Mouse (Mus musculus): ENCODE measurements around the gene Cry2.
"Not testable (repeated sequence)": the region's sequence is repeated elsewhere in the genome, so short reads cannot be mapped to it uniquely, and the experiment has no call there.

Gene Cry2

DNA sequence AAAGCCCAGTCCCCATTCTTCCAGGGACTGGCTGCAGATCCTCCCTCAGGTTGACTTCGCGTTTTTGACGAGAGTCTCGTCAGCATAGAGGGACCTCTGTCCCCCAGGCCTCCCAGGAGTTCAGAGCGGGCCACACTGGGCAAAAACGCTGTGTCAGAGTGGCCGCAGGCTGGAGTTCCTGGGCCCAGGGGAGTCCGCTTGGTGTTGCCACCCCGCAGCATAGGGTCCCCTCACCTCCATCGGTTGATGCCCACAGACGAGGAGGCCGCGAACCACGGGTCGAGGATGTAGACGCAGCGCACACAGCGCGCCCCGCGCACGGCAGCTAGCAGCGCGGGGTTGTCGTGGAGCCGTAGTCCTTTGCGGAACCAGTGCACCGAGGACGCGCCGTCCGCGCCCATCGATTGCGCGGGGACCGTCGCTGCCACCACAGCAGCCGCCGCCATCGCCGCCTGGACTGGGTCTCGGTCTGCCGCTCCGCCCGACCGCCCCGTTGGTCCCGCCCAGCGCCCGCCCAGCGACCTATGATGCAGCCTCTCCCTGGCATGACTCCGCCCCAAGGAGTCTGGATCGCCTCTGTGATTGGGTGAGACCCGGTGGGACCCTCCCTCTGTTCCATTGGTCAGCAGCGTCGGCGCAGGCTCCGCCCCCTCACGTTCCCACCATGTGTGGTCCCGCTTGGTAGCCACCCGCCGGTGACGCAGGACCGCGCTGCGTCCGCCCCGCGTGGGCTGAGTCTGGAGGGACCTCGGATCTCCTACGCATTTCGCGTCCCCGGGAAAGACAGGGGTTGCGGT lies at the start of gene Cry2:
Gene Cry2, minus strand, starts transcription at position 466 of the 797 bp plus-strand sequence.
- peak; percentile 99 for DNase-seq (ENCODE audit: low read depth)

DNA sequence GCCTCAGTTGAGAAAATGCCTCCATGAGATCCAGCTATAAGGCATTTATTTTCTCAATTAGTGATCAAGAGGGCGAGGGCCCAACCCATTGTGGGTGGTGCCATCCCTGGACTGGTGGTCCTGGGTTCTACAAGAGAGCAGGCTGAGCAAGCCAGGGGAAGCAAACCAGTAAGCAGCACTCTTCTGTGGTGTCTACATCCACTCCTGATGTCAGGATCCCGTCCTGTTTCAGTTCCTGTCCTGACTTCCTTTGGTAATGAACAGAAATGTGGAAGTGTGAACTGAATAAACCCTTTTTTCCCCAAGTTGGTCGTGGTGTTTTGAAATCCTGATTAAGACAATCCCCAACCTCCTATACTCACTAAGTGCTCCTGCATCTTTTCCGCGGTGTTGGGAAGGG lies 49.7 kb upstream of the Cry2 start:
- DNase-seq (ENCODE audit: low read depth) = no peak

DNA sequence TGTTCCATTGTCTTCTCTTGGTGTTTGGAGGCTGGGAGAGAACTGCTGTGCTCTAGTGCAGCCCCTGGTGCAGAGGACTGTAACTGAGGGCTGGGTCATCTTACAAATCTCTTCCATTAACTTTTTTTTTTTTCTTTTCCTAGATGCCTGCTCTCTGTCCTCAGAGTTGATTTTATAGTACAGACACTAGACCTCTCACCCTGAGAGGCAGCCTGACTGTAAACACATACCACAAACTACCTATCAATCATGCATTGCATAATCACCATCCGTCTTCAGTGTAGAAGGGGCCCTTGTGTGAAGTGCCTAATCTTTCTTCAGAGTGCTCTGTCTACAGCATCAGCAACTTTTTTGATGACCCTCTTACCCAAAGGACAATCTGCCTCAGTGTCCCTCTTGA lies 48.7 kb upstream of the Cry2 start:
- DNase-seq (ENCODE audit: low read depth) = no peak

DNA sequence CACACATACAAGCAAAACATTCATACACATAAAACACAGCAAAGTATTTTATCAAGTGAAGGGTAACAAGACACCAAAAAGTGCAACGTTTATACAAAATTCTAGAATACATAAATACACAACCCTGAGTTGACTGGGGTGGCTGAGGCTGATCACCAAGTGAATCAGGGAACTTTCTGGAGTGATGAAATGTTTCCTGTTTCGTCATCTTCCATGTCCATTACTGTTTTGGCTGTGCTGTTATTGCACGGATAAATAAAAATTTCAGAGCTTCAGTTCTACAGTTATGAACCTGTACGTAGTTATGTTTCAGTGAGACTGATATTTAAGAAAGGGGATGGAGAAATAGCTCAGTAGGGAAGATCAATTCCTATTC lies 44.5 kb upstream of the Cry2 start:
- DNase-seq (ENCODE audit: low read depth) = peak; percentile 65

DNA sequence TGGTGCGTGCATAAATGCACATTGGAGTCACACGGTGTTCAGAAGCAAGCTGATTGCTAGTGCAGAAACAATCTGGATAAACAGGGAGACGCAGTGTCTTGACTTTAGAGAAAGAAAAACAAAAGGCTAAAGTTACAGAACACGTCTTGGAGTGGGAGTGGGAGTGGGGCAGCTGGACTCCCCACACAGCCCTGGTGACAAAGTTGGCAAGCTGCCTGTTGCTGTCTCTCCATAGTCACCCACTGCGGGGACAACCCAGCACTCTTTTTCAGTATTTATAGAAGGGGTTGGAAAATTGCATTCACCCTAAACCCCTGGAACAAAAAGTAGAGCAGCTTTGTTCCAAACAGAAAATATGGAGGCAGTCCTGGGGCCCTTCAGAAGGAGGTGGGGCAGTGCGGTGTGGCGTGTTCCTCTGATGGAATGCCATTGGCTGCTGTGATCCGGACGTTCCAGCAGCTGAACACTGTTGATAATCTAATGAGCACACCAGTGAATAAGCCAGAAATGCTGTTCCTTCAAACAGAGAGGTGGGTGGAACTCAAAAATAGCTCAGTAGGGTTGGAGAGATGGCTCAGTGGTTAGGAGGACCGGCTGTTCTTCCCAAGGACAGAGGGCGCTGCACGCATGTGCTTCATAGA lies 43.9 kb upstream of the Cry2 start:
- DNase-seq (ENCODE audit: low read depth) = no peak

DNA sequence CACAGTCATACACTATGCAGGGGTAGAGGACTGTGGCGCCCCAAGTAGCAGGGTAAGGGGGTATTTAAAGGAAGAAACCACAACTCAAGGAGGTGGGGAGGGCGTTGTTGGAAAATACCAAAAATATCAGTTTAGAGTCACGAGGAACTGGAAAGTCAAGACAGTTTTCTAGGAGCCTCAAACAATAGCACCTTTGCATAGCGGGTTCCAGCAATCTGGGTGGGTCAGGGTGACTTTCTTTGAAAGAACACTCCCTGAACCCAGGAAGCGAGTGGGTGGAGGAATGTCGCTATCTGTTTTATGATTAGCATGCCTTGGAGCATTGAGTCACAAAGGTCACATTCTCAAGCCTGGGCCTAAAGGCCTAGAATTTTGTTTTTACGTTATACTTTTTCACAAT lies 42.7 kb upstream of the Cry2 start:
- not testable (repeated sequence) for DNase-seq (ENCODE audit: low read depth)

DNA sequence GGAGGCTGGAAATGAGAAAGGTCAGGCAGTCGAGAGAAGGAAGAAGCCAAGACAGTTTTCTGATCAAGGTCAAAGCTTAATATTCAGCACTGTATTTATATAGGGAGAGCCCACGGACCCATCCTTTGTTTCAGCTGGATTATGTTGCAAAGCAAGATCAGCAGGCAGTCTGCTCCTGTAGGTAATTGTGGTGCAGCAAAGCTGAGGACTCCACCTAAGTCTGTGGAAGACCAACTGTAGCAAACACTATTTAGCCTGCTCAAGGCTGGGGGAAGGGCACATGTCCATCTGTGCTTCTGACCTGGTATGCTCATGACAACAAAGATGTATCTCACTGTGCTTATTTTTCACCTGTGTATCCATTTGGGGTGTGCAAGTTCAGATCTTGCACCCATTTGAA lies 41.9 kb upstream of the Cry2 start:
- no peak for DNase-seq (ENCODE audit: low read depth)

DNA sequence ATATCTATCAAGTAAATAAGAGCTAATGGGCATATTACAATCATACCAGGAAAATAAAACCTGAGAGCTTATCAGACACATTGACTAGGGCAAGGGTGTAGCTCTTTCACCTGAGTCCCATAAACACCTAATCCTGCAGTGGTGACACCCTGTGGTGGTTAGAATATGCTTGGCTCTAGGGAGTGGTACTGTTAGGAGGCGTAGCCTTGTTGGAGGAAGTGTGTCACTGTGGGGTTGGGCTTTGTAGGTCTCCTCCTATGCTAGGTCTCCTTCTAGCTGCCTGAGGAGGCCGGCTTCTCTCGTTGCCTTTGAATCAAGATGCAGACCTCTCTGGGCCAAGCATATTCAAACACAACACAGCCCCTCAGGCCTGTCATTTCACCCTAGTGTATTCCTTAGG lies 41.1 kb upstream of the Cry2 start:
- DNase-seq (ENCODE audit: low read depth) = peak; percentile 53

DNA sequence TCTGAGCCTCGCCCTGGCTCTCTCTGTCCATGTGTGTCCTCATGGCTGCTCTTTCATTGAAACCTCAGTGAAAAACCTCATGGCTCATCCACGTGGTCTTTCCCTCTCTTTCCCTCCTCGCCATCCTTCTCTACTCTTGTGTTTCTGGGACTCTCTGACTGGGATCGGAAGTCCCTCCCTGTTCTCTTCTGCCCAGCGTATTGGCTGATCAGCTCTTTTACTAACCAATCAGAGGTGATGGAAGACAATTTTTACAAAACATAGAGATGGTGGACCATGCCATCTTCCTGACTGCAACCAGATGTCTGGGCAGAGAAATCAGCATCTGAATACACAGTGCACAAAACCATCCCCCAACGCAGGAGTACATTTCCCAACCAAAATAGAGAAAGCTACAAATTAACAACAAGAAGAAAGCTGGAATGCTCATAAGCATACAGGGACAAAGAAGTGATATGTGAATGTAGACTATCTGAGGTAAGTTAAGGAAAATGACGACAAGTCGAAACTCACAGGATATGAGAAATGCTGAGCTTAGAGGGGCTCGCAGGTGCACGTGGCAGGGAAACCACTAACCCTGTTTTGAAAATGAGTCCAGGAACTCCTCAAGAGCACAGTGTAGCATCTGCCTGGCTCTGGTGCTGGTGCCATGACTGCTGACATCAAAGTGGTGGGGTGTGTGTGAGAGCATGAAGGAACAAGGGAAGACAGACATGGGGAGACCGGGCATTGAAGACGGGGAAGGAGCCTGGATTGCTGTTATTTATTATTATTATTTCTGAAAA lies 38.2 kb upstream of the Cry2 start:
- DNase-seq (ENCODE audit: low read depth) = no peak

DNA sequence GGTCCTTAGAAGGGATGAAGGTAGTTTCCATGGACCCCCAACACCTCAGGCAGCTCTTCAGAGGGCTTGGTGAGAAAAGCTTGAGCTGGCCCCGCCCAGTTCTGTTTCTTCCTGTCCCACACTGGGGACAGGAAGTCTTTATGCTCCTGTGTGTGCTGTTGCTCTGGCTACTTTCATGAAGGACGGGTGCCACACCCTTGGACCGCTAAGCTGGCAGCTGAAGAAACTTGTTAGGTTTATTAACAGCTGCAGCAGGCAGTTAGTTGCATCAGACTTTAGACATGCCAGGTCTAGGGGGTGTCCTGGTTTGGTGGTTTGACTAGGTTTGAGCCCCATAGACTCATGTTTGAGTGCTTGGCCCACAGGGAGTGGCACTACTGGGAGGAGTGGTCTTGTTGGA lies 30.8 kb upstream of the Cry2 start:
- peak; percentile 45 for DNase-seq (ENCODE audit: low read depth)

DNA sequence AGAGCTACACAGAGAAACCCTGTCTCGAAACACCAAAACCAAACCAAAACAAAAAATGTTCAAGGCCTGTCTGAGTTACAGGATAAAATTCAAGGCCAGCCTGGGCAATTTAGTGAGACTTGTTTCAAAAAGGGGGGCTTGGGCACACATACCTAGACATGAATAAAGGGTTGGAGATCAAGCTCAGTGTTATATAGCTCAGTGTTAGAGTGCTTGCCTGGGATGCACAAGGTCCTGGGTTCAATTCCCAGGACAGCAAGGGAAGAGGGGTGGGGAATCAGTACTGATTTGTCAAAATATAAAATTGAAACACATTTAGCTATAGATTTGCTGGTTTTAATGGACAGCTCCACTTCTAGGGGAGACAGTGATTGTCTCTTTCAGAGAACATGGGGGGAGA lies 27.4 kb upstream of the Cry2 start:
- no peak for DNase-seq (ENCODE audit: low read depth)

DNA sequence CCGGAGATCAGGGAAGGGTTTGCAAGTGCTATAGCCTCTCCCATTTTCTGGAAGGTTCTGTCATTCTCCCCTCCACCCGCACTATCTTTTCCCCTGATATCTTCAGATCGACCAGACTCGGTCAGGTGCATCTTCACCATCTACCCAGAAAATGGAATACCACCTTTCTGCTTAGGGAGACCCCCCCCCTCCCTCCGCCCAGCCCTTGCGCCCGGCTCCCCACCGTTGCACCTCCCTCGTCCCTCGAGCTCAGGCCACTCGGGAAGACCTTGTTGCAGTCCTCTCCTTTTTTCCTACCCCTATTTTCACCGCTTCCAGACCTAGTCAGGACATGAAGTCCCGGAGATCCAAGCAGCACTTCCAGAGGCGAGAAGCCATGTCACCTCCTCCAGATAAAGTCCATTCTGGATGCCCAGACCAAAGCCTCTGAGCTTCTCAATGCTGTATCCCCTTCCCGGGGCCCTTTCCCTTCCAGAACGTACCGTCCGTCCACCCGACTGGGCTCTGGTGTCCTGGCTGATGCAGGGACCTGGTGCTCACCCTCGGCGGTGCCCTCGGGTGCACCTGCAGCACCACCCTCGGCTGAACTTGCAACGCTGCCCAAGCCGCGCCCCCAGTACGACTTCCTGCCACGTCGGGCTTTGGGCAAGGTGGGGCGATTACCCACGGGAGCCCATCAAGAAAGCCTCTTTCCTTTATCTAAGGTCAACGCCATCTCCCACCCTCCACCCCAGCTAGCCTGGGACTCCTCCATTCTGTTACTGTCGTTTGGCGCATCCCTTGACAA lies 26.3 kb upstream of the Cry2 start, which contains the start of gene Slc35c1:
Gene Slc35c1, minus strand, starts transcription at position 618 of the 787 bp plus-strand sequence.
- DNase-seq (ENCODE audit: low read depth) = peak; percentile 33

DNA sequence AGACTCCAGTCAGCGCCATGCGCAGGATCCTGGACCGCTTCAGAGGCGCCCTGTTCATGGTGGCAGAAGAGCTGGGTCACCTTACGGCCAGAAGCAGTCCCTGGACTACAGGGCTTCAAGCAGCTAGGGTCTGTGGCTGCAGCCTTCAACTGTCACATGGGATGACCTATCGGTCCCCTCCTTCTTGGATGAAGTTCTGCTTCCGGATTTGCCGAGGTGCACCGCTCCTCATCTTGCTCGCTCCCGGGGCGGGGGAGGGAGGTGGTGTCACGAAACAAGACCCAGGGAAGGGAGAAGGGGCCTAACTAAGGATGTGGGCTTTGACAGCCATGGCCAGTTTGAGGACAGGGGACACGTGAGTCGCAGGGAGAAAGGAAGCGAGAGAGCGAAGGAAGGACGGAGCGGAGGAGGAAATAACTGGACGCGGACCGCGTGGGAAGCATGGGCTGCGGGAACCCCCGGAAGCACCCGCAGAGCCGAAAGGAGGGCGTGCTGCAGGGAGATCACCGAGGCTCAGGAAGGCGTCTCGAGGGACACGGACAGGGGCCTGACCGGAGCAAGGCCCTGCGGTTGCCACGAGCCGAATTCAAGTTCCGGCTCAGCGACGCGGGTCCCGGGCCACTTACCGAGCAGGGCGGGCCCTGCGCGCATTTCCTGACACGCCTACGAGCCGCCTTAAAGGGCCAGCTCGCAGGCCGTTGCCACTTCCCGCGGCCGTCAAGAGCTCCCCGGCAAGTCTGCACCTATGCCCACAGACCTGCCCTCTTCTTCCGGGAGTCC lies 25.5 kb upstream of the Cry2 start:
- peak; percentile 87 for DNase-seq (ENCODE audit: low read depth)

DNA sequence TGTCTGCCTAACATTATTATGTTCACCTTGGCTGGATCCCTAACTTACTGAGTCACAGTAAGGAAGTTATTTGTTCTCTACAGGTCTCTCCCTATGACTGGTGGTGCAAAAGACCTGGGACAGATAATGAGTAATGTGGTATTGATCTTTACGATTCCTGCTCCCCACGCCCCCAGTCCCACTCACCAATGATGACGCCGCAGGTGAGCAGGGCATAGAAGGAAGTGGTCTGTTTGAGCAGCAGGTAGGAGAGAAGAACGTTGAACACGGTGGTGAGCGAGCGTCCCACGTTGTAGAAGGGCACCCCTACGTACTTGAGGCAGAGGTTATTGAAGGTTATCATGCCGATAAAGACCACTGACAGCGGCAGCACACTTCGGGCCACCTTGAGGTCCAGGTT lies 24.6 kb upstream of the Cry2 start:
- DNase-seq (ENCODE audit: low read depth) = no peak

DNA sequence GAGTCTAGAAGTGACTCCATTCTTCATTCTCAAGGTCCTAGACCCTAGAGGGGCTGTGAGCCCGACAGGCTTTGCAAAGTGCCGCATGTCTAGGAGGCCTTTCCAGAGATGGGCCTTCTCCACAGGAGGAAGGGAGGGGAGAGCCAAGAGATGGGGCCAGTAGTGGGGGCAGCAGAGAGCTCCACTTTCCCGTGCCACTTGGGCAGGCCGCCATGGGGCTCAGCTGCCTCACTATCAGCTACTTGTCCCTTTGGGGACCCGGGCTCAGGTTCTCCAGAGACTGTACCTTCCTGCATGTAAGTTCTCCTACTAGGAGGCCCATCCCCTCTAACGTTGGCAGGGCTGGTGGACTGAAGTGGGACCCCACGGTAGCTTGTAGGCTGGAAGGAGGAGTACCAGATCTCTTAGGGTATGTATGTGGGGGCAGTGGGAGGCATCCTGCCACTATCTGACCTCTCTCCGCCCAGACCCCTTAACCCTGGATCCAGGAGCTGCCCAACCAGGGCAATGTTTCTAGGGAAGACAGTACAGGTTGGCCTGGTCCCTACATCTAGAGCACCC lies 23.2 kb upstream of the Cry2 start:
- DNase-seq (ENCODE audit: low read depth) = no peak

DNA sequence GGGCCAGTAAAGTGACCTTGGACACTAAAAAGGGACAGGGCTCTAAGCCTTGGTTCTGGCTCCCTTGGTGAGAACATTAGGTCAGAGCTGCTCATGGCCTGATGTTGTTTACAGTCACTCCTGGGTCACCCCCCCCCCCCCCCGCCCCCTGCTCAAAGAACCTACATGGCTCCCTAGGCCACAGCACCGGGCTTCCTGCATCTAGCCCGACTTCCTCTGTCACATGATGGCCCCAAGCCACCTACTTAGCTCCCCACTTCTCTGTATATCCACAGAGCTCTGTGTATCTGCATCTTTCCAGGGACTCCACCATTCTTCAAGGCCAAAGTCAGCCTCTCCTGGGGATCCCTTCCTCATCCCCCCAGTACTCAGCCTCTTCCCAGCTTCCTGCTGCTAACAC lies 21.9 kb upstream of the Cry2 start:
- peak; percentile 66 for DNase-seq (ENCODE audit: low read depth)

DNA sequence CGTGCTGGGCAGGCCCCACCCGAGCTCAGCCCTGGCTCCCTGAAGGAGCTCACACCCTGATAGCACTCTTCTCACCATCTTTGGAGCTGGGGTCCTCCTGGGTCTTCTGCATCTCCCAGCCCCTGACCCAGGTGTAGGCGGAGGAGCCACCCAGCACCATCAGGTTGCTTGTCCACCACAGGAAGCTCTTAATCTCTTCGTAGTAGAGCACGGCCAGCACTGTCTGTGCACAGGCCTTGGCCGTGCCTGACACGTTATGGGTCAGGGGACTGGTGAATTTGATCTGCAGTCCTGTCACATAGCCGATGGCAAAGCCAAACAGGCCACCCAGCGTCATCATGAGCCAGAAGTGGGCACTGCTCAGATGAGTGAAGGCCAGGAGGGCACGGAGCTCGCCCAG lies 20.3 kb upstream of the Cry2 start:
- no peak for DNase-seq (ENCODE audit: low read depth)

DNA sequence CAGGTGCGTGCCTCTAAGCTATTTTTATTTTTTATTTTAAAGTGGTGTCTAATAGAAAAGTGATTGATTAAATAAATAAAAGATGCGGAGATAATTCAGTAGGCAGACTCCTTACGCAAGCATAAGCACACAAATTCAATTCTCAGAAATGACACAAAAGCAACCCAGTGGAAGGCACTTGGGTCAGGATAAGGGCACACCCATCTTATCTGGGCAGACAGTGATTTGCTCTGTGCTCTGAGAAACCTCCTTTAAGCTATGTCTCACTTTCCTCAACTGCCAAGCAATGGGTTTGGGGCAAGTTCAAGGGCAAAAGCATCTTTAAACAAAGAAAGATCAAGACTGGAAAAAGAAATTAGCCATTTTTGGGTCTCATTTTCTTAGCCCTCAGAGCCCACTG lies 17.3 kb upstream of the Cry2 start:
- DNase-seq (ENCODE audit: low read depth) = no peak

DNA sequence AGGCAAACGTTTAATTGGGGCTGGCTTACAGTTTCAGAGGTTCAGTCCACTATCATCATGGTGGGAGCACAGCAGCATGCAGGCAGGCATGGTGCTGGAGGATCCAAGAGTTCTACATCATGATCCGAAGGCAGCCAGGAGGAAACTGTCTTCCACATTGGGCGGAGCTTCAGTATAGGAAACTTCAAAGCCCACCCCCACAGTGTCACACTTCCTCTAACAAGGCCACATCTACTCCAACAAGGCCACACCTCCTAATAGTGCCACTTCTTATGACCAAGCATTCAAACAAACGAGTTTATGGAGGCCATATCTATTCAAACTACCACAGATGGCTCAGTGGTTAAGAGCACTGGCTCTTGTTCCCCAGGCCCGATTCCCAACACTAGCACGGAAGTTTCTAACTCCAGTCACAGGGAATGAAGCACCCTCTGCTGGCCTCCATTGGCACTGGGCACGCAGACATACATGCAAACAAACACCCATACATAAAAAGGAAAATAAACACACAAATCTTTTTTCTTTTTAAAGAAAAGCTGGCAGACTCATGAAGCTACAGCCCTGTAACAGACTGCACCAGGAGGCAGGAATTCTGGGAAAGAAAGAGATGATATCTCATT lies 13.4 kb upstream of the Cry2 start:
- DNase-seq (ENCODE audit: low read depth) = no peak

DNA sequence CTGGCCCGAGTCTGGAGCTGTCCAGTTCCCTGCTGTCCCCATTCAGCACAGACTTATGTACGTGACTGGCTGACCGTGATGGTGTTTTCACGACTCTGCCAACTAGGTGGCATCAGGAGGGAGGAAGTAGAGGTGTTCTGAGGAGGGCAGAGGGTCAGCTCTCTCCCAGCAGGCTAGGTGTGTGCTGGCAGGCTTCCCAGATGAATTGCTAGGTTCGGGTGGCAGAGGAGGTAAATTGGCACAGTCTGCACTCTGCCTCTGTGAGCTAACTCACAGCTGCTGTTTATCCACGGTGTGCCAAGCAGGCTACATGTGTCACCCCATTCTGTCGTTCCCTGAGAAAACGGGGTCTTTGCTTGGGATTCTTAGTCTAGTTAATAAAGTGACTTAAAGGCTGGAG lies 12.8 kb upstream of the Cry2 start:
- DNase-seq (ENCODE audit: low read depth) = no peak

DNA sequence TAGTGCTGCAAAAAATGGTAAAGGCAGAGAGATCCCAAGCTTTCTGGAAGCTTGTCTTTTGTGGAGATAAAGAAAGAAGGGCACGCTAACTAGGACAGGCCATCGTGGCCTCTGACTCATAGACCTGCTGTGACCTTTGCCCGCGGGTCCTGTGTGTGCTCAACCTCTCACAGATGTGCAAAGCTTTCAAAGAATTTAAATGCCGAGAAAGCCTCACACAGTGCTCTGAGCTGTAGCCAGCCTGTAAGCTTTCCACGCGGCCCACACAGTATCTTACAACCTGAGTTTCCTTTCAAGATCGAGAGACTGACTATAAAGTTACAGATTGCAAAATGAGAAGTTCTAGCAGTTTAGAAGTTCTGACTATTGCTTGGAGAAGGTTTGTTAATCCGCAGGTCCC lies 12.0 kb upstream of the Cry2 start:
- DNase-seq (ENCODE audit: low read depth) = no peak
